Mouse (Mus musculus): ENCODE results near the gene Txndc5. TPM values are rescaled to one million over a fixed set of nuclear protein-coding genes. Genes with fewer than 3 reads are reported as not detected.

Txndc5 gene
- polyA plus RNA-seq, 1 experiment from 2014 or later, result 81.0 TPM

GRCm38 (mm10) chr13:38522056-38522654, 6.5 kb downstream of the Txndc5 start:
- 79% methylated on average over 4 of the region's 4 CpGs for WGBS
- H3K27ac ChIP-seq, result no peak overlapping the region
- H3K4me1 ChIP-seq (replicated peaks), result peaks cover 22% of the 10 kb centered on the region
- H3K4me2 ChIP-seq, result no peak overlapping the region
- H3K9me3 ChIP-seq, result no peaks in the 10 kb centered on the region
- H3K4me3 ChIP-seq, result no peak overlapping the region
- no peak for ATAC-seq (ENCODE audit: low FRiP score)
- H3K36me3 ChIP-seq, result peaks cover 48% of the 10 kb centered on the region
- no peaks in the 10 kb centered on the region for H3K27me3 ChIP-seq
- no peak overlapping the region for H3K9ac ChIP-seq

GRCm38 (mm10) chr13:38520299-38520698, 8.3 kb downstream of the Txndc5 start:
- no peak for ATAC-seq (ENCODE audit: low FRiP score)

GRCm38 (mm10) chr13:38516582-38516981, 12.0 kb downstream of the Txndc5 start:
- Histone ChIP-seq H3K4me1 (replicated peaks) (no peaks in the 10 kb centered on the region), H3K27me3 (no peaks in the 10 kb centered on the region), H3K4me2 (no peak overlapping the region), H3K36me3 (peaks cover 71% of the 10 kb centered on the region), H3K27ac (no peak overlapping the region), H3K9me3 (no peaks in the 10 kb centered on the region), H3K4me3 (no peak overlapping the region), H3K9ac (no peak overlapping the region)
- ATAC-seq (ENCODE audit: low FRiP score), result no peak
- 94% methylated on average over 11 of the region's 11 CpGs for WGBS

More at GRCm38 (mm10) chr13:38520299-38520698, 8.3 kb downstream of the Txndc5 start:
- no peak overlapping the region for H3K9ac ChIP-seq
- H3K4me3 ChIP-seq, result no peak overlapping the region
- peaks cover 6% of the 10 kb centered on the region; the same call in 1 of the 2 replicates for H3K4me1 ChIP-seq (replicated peaks)
- no peak overlapping the region for H3K27ac ChIP-seq
- peaks cover 61% of the 10 kb centered on the region for H3K36me3 ChIP-seq
- H3K27me3 ChIP-seq, result no peaks in the 10 kb centered on the region
- H3K4me2 ChIP-seq, result no peak overlapping the region
- no peaks in the 10 kb centered on the region for H3K9me3 ChIP-seq
- 94% methylated on average over 11 of the region's 11 CpGs for WGBS

- H3K4me2 ChIP-seq, result no peak overlapping the region
- no peaks in the 10 kb centered on the region for H3K9me3 ChIP-seq
- no peak overlapping the region for H3K27ac ChIP-seq
- H3K36me3 ChIP-seq, result peaks cover 65% of the 10 kb centered on the region
- no peak for ATAC-seq (ENCODE audit: low FRiP score)
- no peak overlapping the region for H3K4me3 ChIP-seq
- no peak overlapping the region for H3K9ac ChIP-seq
- 92% methylated on average over 3 of the region's 3 CpGs for WGBS
- H3K4me1 ChIP-seq (replicated peaks), result no peaks in the 10 kb centered on the region
- H3K27me3 ChIP-seq, result no peaks in the 10 kb centered on the region
These were observed 12.8 kb downstream of the Txndc5 start for GRCm38 (mm10) chr13:38515845-38516244.

- Histone ChIP-seq H3K9me3 (no peaks in the 10 kb centered on the region), H3K36me3 (peaks cover 61% of the 10 kb centered on the region), H3K27me3 (no peaks in the 10 kb centered on the region), H3K4me3 (no peak overlapping the region), H3K4me2 (no peak overlapping the region), H3K4me1 (replicated peaks) (no peaks in the 10 kb centered on the region), H3K9ac (no peak overlapping the region), H3K27ac (no peak overlapping the region)
- ATAC-seq (ENCODE audit: low FRiP score), result no peak
- WGBS, result 91% methylated on average over 2 of the region's 2 CpGs
These were observed 13.2 kb downstream of the Txndc5 start for GRCm38 (mm10) chr13:38515431-38515830.

- peaks cover 7% of the 10 kb centered on the region for H3K4me1 ChIP-seq (replicated peaks)
- 94% methylated on average over 7 of the region's 7 CpGs for WGBS
- H3K4me3 ChIP-seq, result no peak overlapping the region
- H3K36me3 ChIP-seq, result peaks cover 63% of the 10 kb centered on the region
- H3K9ac ChIP-seq, result no peak overlapping the region
- no peaks in the 10 kb centered on the region for H3K27me3 ChIP-seq
- no peak for ATAC-seq (ENCODE audit: low FRiP score)
- no peak overlapping the region for H3K27ac ChIP-seq
- no peaks in the 10 kb centered on the region for H3K9me3 ChIP-seq
- no peak overlapping the region for H3K4me2 ChIP-seq
These were observed 14.7 kb downstream of the Txndc5 start for GRCm38 (mm10) chr13:38513921-38514320.

GRCm38 (mm10) chr13:38511979-38512378, 16.6 kb downstream of the Txndc5 start:
- no peak overlapping the region for H3K4me3 ChIP-seq
- peaks cover 54% of the 10 kb centered on the region for H3K36me3 ChIP-seq
- peaks cover 7% of the 10 kb centered on the region for H3K4me1 ChIP-seq (replicated peaks)
- H3K4me2 ChIP-seq, result no peak overlapping the region
- H3K9me3 ChIP-seq, result no peaks in the 10 kb centered on the region
- H3K9ac ChIP-seq, result no peak overlapping the region
- 87% methylated on average over 10 of the region's 10 CpGs for WGBS
- no peak overlapping the region for H3K27ac ChIP-seq
- ATAC-seq (ENCODE audit: low FRiP score), result no peak
- H3K27me3 ChIP-seq, result no peaks in the 10 kb centered on the region

- no peak overlapping the region for H3K27ac ChIP-seq
- no peaks in the 10 kb centered on the region for H3K9me3 ChIP-seq
- H3K4me3 ChIP-seq, result no peak overlapping the region
- H3K4me2 ChIP-seq, result no peak overlapping the region
- H3K36me3 ChIP-seq, result peaks cover 61% of the 10 kb centered on the region
- no peak for ATAC-seq (ENCODE audit: low FRiP score)
- no peak overlapping the region for H3K9ac ChIP-seq
- H3K27me3 ChIP-seq, result no peaks in the 10 kb centered on the region
- H3K4me1 ChIP-seq (replicated peaks), result peaks cover 7% of the 10 kb centered on the region
- 85% methylated on average over 8 of the region's 8 CpGs for WGBS
These were observed 18.8 kb downstream of the Txndc5 start for GRCm38 (mm10) chr13:38509681-38510341.

GRCm38 (mm10) chr13:38506936-38507335, 21.7 kb downstream of the Txndc5 start:
- ATAC-seq (ENCODE audit: low FRiP score), result no peak
- Histone ChIP-seq H3K4me1 (replicated peaks) (peaks cover 10% of the 10 kb centered on the region), H3K36me3 (peaks cover 67% of the 10 kb centered on the region), H3K4me2 (no peak overlapping the region), H3K27me3 (no peaks in the 10 kb centered on the region), H3K9me3 (no peaks in the 10 kb centered on the region), H3K27ac (no peak overlapping the region), H3K9ac (no peak overlapping the region), H3K4me3 (no peak overlapping the region)
- WGBS, result 95% methylated on average over 10 of the region's 10 CpGs

GRCm38 (mm10) chr13:38506320-38506719, 22.3 kb downstream of the Txndc5 start:
- no peak overlapping the region for H3K4me3 ChIP-seq
- H3K9me3 ChIP-seq, result no peaks in the 10 kb centered on the region
- H3K9ac ChIP-seq, result no peak overlapping the region
- no peak overlapping the region for H3K4me2 ChIP-seq
- no peaks in the 10 kb centered on the region for H3K27me3 ChIP-seq
- peaks cover 10% of the 10 kb centered on the region for H3K4me1 ChIP-seq (replicated peaks)
- no peak overlapping the region for H3K27ac ChIP-seq
- peaks cover 70% of the 10 kb centered on the region for H3K36me3 ChIP-seq
- WGBS, result 86% methylated on average over 8 of the region's 8 CpGs
- no peak for ATAC-seq (ENCODE audit: low FRiP score)

- Histone ChIP-seq H3K4me2 (no peak overlapping the region), H3K4me3 (no peak overlapping the region), H3K9ac (no peak overlapping the region), H3K4me1 (replicated peaks) (0 out of 2 replicates have a peak, but pooled peaks cover 3% of the 10 kb centered on the region), H3K27me3 (no peaks in the 10 kb centered on the region), H3K36me3 (peaks cover 92% of the 10 kb centered on the region), H3K27ac (no peak overlapping the region), H3K9me3 (no peaks in the 10 kb centered on the region)
- 83% methylated on average over 14 of the region's 14 CpGs for WGBS
- no peak for ATAC-seq (ENCODE audit: low FRiP score)
These were observed 25.3 kb downstream of the Txndc5 start for GRCm38 (mm10) chr13:38503137-38503849.

GRCm38 (mm10) chr13:38501314-38501713, 27.3 kb downstream of the Txndc5 start:
- H3K9me3 ChIP-seq, result no peaks in the 10 kb centered on the region
- H3K4me3 ChIP-seq, result no peak overlapping the region
- peaks cover 80% of the 10 kb centered on the region for H3K36me3 ChIP-seq
- no peak for ATAC-seq (ENCODE audit: low FRiP score)
- H3K27me3 ChIP-seq, result no peaks in the 10 kb centered on the region
- H3K9ac ChIP-seq, result no peak overlapping the region
- 0 out of 2 replicates have a peak, but pooled peaks cover 3% of the 10 kb centered on the region for H3K4me1 ChIP-seq (replicated peaks)
- no peak overlapping the region for H3K27ac ChIP-seq
- no peak overlapping the region for H3K4me2 ChIP-seq
- WGBS, result 96% methylated on average over 12 of the region's 12 CpGs
